Comparison of ENCODE assay signal across 11 mouse cellular contexts in genomic region chr2:153564343-153564742, GRCm38 (mm10). TPM values are rescaled to one million over a fixed set of nuclear protein-coding genes. Genes with fewer than 3 reads are reported as not detected.
DNase-seq lines count a peak whose midpoint lies in the region; TF ChIP-seq lines count a peak whose summit lies in the region.
"Had no signal": no experiment of that assay in that cellular context is flagged by ENCODE, and none has a peak within 500 bp of the region (broad histone marks: within the 10 kb centered on the region; RNA-seq: fewer than 3 reads in every experiment).

No protein-coding gene starts in this region.

- H3K4me3 ChIP-seq in layer of hippocampus, adult 2 months: no peak overlapping the region
- H3K4me3 ChIP-seq in bone marrow, adult 2 months (replicated peaks; ENCODE audit: control insufficient read depth, low read depth, low read length): no peak overlapping the region

- H3K4me1 ChIP-seq in bone marrow, adult 2 months (ENCODE audit: control insufficient read depth, insufficient read depth, low read length): peaks cover 9% of the 10 kb centered on the region

- no peak overlapping the region for H3K27ac ChIP-seq in layer of hippocampus, adult 2 months
- H3K27ac ChIP-seq in bone marrow, adult 2 months (ENCODE audit: control insufficient read depth, insufficient read depth, low read depth, low read length, poor library complexity): no peak overlapping the region

- peak; percentile 69 for TF ChIP-seq CTCF in layer of hippocampus, adult 2 months (conservative IDR thresholded peaks at IDR 0.05)
- peak; percentile 29 for TF ChIP-seq CTCF in bone marrow, adult 2 months (IDR thresholded peaks at IDR 0.05; ENCODE audit: control insufficient read depth, insufficient read depth, low read length)

- no peak for DNase-seq in layer of hippocampus, adult 2 months (ENCODE audit: low spot score in 2 of 2)
- no peak for DNase-seq in layer of hippocampus, adult 9-11 months
- DNase-seq in thymus, postnatal 14 days: peak; percentile 25
- no peak for DNase-seq in thymus, postnatal 10 days (ENCODE audit: low spot score in 2 of 2)
- no peak for DNase-seq in frontal cortex, postnatal 14 days (ENCODE audit: low spot score in 2 of 2)
- DNase-seq in urinary bladder, postnatal 36 days (ENCODE audit: low spot score in 2 of 2): no peak
- DNase-seq: adrenal gland, postnatal 36 days; cerebellum, adult 8-10 months; heart, postnatal 10 days; left cerebral cortex, postnatal 4 days had no signal

- no peak for TF ChIP-seq POLR2A in bone marrow, adult 2 months (IDR thresholded peaks at IDR 0.05; ENCODE audit: borderline replicate concordance, control insufficient read depth, low read depth, low read length)

- WGBS in bone marrow, adult 2 months: 86% methylated on average over 3 of the region's 3 CpGs

RNA-seq across cellular contexts. Expression of gene Nol4l, which starts 34.6 kb away (rescaled TPM):
- total RNA-seq in layer of hippocampus, adult 2 months (2021): 10 to 100 TPM; 47.6 to 52.1 TPM
- polyA plus RNA-seq in bone marrow, adult 2 months (2011; ENCODE audit: insufficient read depth, insufficient read length, low replicate concordance, missing spikeins): 4.0 and 7.5 TPM in 2 replicates
